Mouse (Mus musculus) kidney, embryonic 14.5 days (tissue): Measurements from ENCODE around the gene Nck2. TPM values are rescaled to one million over a fixed set of nuclear protein-coding genes. Genes with fewer than 3 reads are reported as not detected.

Source experiments
- ATAC-seq: fragments of 200-750 bp; cut with Nextera tagmentation; 2 replicates; pipeline ENCODE4 v1.8.0; 2017; ENCODE audit warnings: moderate number of reproducible peaks, mild to moderate bottlenecking, moderate TSS enrichment, moderate library complexity; ENCODE audit not compliant: low FRiP score, low TSS enrichment
- H3K27ac ChIP-seq: fragments of 300-500 bp; sonication (generic); 2 replicates; pipeline ENCODE4 v1.5.1; 2014; ENCODE audit warnings: low read depth, mild to moderate bottlenecking, low read length, moderate library complexity, mixed read lengths
- H3K27me3 ChIP-seq: fragments of 300-500 bp; sonication (generic); 2 replicates; pipeline ENCODE4 v1.6.1; 2014; ENCODE audit warnings: mild to moderate bottlenecking, low read length; ENCODE audit not compliant: control insufficient read depth, insufficient read depth
- H3K36me3 ChIP-seq: fragments of 300-500 bp; sonication (generic); 2 replicates; pipeline ENCODE4 v1.6.1; 2014; ENCODE audit warnings: low read length, mixed read lengths; ENCODE audit not compliant: control insufficient read depth, insufficient read depth
- H3K4me1 ChIP-seq: fragments of 300-500 bp; sonication (generic); 2 replicates; pipeline ENCODE4 v1.6.1; 2014; ENCODE audit warnings: low read length, mixed read lengths; ENCODE audit not compliant: control insufficient read depth, insufficient read depth
- H3K4me2 ChIP-seq: fragments of 300-500 bp; sonication (generic); replicated peaks from 2 replicates; pipeline ENCODE4 v1.6.1; 2014; ENCODE audit warnings: low read depth, mild to moderate bottlenecking, low read length
- H3K4me3 ChIP-seq: fragments of 300-500 bp; sonication (generic); 2 replicates; pipeline ENCODE4 v1.5.1; 2014; ENCODE audit warnings: mild to moderate bottlenecking, low read length
- H3K9ac ChIP-seq: fragments of 300-500 bp; sonication (generic); 2 replicates; pipeline ENCODE4 v1.6.1; 2014; ENCODE audit warnings: low read depth, mild to moderate bottlenecking, low read length, moderate library complexity
- H3K9me3 ChIP-seq: fragments of 300-500 bp; sonication (generic); 2 replicates; pipeline ENCODE4 v1.6.1; 2016; ENCODE audit warnings: low read length; ENCODE audit not compliant: control insufficient read depth
- WGBS: fragments of 180-500 bp; shearing (Covaris S2); extraction: QIAGEN DNeasy Blood & Tissue Kit; methylation state at CpG from one replicate; pipeline ENCODE4 v1.1.7; 2014; 5-methylcytosine and 5-hydroxymethylcytosine counted together
- polyA plus RNA-seq: library from polyadenylated mRNA; unstranded; fragments of >200 nt; fragmentation: Nextera tagmentation; extraction: Ambion mirVana; gene quantifications from 2 replicates; pipeline ENCODE4 v1.2.1, GENCODE M21; 2014

Gene Nck2
- polyA plus RNA-seq, 1 experiment from 2014 or later: 54.0 TPM

DNA sequence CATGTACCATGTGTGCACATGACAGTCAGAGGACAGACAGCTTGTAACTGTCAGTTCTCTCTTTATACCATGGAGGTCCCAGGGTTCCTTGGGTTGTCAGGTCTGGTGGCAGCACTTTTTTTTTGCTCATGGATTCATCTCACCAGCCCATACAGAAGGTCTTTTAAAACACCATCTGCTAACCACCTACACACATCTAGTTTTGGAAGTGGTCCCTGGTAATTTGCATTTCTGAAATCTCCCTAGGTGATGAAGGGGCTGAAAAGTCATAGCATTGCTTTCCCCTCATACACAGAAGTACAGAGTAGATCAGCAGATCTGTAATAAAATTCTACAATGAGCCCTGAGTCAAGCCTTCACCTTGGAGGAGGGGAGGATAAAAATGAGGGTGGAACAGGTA is 44.9 kb downstream of the Nck2 start:
- no peaks in the 10 kb centered on the region for H3K9me3 ChIP-seq

DNA sequence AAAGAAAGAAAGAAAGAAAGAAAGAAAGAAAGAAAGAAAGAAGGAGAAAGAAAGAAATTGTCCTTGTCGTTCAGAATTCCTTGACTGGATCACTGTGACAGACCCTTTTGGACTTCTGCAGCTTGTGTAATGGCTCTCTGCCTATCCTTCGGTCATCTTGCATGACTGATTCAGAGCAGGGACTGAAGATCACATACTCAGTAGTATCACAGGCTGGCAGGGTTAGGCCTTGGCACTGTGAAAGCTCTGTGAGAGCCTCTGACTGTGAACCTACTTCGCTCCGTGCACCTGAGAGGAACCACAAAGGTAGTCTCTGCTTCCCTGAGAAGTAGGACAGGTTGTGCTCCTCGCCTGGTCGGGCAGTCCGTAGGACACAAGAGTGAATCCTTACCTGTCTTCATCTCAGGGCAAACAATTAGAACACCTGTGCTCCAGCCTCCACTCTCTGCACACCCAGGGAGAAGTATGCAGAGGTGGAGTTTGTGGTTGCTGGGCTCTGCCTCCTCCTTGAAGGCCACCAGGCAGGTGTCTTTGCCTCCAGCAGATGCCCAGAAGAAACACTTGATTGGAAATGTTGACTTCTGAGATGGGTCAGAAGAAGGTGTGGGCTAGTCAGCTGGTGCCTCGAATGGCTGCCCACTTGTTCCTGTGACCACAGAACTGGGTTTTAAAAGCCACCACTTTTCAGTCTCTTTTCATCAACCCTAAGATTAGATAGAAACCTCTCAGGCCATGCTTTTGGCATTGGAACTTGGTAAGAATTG is 47.3 kb downstream of the Nck2 start:
- 91% methylated on average over 8 of the region's 8 CpGs for WGBS
- H3K27me3 ChIP-seq: no peaks in the 10 kb centered on the region
- no peak overlapping the region for H3K27ac ChIP-seq
- peaks cover 17% of the 10 kb centered on the region; the same call in 1 of the 2 replicates for H3K4me1 ChIP-seq
- H3K4me3 ChIP-seq: no peak overlapping the region
- no peak for ATAC-seq
- H3K36me3 ChIP-seq: 0 out of 2 replicates have a peak, but pooled peaks cover 2% of the 10 kb centered on the region
- H3K4me2 ChIP-seq: no peak overlapping the region
- no peak overlapping the region for H3K9ac ChIP-seq
- no peaks in the 10 kb centered on the region for H3K9me3 ChIP-seq

More for the DNA sequence above, 44.9 kb downstream of the Nck2 start:
- Histone ChIP-seq H3K27me3 (no peaks in the 10 kb centered on the region), H3K36me3 (0 out of 2 replicates have a peak, but pooled peaks cover 2% of the 10 kb centered on the region), H3K4me3 (no peak overlapping the region), H3K4me2 (no peak overlapping the region), H3K9ac (no peak overlapping the region), H3K27ac (no peak overlapping the region), H3K4me1 (peaks cover 37% of the 10 kb centered on the region)
- no peak for ATAC-seq

- Histone ChIP-seq H3K4me2 (no peak overlapping the region), H3K27me3 (no peaks in the 10 kb centered on the region)
- 91% methylated on average over 3 of the region's 3 CpGs for WGBS
Measured at GRCm38 (mm10) chr1:43492803-43493437, 48.5 kb downstream of the Nck2 start.

DNA sequence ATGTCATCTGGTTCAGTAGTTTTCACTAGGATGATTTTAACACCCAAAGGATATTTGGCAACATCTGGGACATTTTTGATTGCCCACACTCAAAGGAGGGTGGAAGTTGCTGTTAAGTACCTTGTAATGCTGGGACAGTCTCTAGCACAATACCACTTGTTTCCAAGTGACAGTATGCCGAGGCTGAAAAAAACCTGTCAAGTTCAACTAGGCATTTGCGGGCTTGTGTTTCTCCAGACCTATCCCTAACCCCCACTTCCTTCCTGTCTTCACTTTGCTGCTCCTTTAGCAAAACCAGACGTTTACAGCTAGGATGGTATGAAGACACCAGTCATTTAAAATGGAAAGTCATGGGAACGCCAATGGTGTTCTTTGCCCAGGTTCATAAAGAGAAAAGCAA is 51.7 kb downstream of the Nck2 start:
- peaks cover under 1% of the 10 kb centered on the region; the same call in 1 of the 2 replicates for H3K4me1 ChIP-seq
- no peaks in the 10 kb centered on the region for H3K27me3 ChIP-seq
- 0 out of 2 replicates have a peak, but pooled peaks cover 2% of the 10 kb centered on the region for H3K36me3 ChIP-seq
- H3K27ac ChIP-seq: no peak overlapping the region
- H3K9me3 ChIP-seq: no peaks in the 10 kb centered on the region
- H3K4me2 ChIP-seq: no peak overlapping the region
- H3K9ac ChIP-seq: no peak overlapping the region
- no peak for ATAC-seq
- H3K4me3 ChIP-seq: no peak overlapping the region
- WGBS: 64% methylated on average over 4 of the region's 4 CpGs

More at GRCm38 (mm10) chr1:43492803-43493437, 48.5 kb downstream of the Nck2 start:
- Histone ChIP-seq H3K27ac (no peak overlapping the region), H3K4me3 (no peak overlapping the region), H3K36me3 (0 out of 2 replicates have a peak, but pooled peaks cover 2% of the 10 kb centered on the region), H3K9me3 (no peaks in the 10 kb centered on the region), H3K4me1 (peaks cover 7% of the 10 kb centered on the region; the same call in 1 of the 2 replicates), H3K9ac (no peak overlapping the region)
- ATAC-seq: no peak

GRCm38 (mm10) chr1:43496993-43497392 is 52.6 kb downstream of the Nck2 start:
- peaks cover 10% of the 10 kb centered on the region; the same call in 1 of the 2 replicates for H3K4me1 ChIP-seq
- no peak overlapping the region for H3K27ac ChIP-seq
- H3K36me3 ChIP-seq: no peaks in the 10 kb centered on the region
- no peaks in the 10 kb centered on the region for H3K27me3 ChIP-seq
- H3K9ac ChIP-seq: no peak overlapping the region
- H3K9me3 ChIP-seq: no peaks in the 10 kb centered on the region
- no peak overlapping the region for H3K4me2 ChIP-seq
- WGBS: 86% methylated on average over 3 of the region's 3 CpGs
- H3K4me3 ChIP-seq: no peak overlapping the region
- no peak for ATAC-seq

GRCm38 (mm10) chr1:43497951-43498350 is 53.6 kb downstream of the Nck2 start:
- Histone ChIP-seq H3K36me3 (no peaks in the 10 kb centered on the region), H3K27me3 (no peaks in the 10 kb centered on the region), H3K27ac (no peak overlapping the region), H3K4me2 (no peak overlapping the region), H3K9me3 (no peaks in the 10 kb centered on the region), H3K4me3 (no peak overlapping the region), H3K4me1 (peaks cover 19% of the 10 kb centered on the region; the same call in 1 of the 2 replicates), H3K9ac (no peak overlapping the region)
- 75% methylated on average over 6 of the region's 6 CpGs for WGBS
- ATAC-seq: no peak

DNA sequence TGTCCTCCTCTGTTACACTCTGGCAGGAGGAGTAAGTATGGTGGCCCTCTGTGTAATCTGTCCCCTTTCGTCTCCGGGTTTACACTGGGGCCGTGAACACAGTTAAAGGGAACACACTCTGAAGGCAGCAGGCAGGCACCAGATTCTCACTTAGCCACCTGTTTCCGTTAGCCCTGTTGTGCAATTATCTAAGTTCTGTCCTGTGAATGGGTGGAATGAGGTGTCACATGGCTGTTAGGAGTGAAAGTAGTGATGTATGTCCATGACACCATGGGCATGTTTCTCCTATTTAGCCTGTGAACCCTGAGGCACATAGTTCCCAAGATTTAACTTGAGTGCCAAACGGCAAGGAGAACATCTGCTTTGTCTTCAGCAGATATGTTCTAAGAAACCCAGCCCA is 55.7 kb downstream of the Nck2 start:
- 53% methylated on average over 5 of the region's 5 CpGs for WGBS
- Histone ChIP-seq H3K9ac (no peak overlapping the region), H3K36me3 (no peaks in the 10 kb centered on the region), H3K4me3 (no peak overlapping the region), H3K27ac (no peak overlapping the region), H3K27me3 (no peaks in the 10 kb centered on the region), H3K4me2 (no peak overlapping the region), H3K4me1 (peaks cover 27% of the 10 kb centered on the region; the same call in 1 of the 2 replicates), H3K9me3 (no peaks in the 10 kb centered on the region)
- no peak for ATAC-seq

DNA sequence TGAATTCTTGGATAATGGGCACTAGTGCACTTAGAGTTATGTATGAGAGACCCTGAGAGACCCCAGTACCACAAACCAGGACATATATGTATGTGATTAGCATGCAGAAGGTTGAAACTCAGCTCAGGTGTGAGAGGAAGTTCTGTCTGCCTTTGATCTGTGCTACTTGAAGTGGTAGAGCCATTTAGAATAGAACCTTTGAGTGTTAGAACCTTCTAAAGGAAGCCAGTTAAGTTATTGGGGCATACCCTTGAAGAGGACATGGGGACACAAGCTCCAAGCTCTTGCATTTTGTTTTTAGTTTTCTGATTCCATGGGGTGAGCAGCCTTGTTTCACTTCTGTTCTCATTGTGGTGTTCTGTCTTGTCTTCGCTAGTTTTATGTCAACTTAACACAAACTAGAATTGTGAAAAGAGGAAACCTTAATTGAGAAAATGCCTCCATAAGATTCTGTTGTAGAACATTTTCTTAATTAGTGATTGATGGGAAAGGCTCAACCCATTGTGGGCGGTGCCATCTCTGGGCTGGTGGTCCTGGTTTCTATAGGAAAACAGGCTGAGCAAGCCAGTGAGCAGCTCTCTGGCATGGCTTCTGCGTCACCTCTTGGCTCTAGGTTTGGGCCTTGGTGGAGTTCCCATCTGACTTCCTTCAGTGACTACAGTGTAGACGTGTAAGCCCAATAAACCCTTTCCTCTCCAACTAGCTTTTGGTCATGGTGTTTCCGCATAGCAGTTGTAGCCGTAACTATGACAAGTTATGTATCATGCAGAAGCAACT is 57.0 kb downstream of the Nck2 start:
- ATAC-seq: no peak
- Histone ChIP-seq H3K4me1 (peaks cover 31% of the 10 kb centered on the region; the same call in 1 of the 2 replicates), H3K4me3 (no peak overlapping the region), H3K9me3 (no peaks in the 10 kb centered on the region), H3K27me3 (no peaks in the 10 kb centered on the region), H3K27ac (0 out of 2 replicates have a peak overlapping the region, but pooled peaks have one; percentile 0), H3K36me3 (no peaks in the 10 kb centered on the region), H3K4me2 (no peak overlapping the region), H3K9ac (no peak overlapping the region)
- WGBS: 83% methylated on average over 6 of the region's 6 CpGs
